Mouse (Mus musculus): Measurements from ENCODE around the gene Adat2.

The Adat2 gene

DNA sequence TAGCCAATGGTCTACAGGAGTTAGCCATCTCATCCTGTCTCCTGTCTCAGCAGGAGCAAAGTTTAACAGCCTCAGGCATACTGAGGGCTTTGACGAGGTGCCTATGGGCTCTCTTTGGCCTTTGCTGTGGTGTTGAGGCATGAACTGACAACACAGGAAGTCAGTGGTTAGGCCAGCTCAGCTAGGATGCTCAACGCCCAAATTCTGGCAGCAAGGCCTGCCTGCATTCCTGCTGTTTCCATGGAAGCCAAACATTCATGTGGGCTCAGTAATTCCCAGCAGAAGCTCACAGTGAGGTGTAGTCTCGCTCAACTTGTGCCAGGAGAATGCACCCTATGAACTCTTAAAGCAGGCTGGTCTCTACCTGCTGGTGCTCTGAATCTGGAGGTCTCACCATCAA is 43.4 kb downstream of the Adat2 start:
- no peak for DNase-seq (ENCODE audit: low read depth, low spot score)

DNA sequence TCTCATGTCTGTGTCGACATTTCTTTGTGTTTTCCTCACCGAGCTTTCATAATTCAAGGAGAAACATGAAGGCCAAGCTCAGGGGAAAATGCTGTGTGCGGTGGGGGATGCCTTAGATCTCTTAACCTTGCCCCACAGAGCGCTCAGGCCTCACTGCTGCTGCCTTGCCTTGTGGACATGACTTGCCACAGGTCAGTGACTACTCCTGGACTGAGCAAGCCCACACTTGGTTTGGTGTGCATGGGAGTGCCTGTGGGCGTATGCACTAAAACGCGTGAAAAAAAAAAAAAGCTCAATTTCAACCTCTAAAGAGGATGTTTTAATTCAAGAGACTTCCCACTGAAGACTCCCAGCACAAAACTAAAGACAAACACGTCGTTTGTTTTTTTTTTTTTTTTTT is 44.2 kb downstream of the Adat2 start:
- DNase-seq (ENCODE audit: low read depth, low spot score) = no peak

DNA sequence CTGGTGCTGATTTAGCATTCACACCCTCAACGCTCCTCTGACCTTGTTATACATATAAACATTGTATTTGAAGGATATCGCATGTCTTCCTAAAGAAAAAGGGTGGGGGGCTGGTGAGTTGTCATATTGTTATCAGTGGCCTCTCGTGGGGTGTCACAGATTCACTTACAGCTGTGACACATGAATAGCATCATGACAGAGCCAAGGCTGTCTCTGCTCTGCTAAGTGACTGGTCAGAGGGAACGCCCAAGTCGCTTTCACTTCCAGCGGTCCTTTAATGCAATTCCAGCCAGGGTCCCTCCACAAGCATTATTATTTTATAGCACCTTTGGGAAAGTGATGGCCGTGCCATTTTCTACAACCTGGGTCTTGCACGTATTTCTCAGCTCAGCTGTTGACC is 44.8 kb downstream of the Adat2 start:
- DNase-seq (ENCODE audit: low read depth, low spot score) = no peak

DNA sequence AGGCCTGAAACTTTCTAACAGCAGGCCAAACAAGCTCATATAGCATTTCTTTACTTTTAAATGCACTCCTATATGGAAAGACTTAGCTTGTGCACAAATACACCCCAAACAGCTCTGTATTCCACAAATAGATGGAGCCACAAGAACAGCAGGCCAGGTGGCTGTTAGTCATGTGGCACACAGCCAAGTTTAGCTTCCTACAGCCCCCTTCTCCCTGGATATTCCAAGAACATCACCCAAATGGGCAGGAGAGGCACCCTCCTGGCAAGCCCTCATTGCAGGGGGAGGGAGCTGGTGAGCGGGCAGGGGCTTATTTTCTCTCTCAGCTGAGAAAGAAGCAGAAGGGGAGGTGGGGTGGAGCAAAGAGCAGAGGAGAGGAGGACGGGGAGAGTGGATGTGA is 48.2 kb downstream of the Adat2 start:
- no peak for DNase-seq (ENCODE audit: low read depth, low spot score)
